ENCODE assay signal across 13 mouse cellular contexts in genomic region chr12:85531638-85532037, GRCm38 (mm10). TPM values are rescaled to one million over a fixed set of nuclear protein-coding genes. Genes with fewer than 3 reads are reported as not detected.
A peak's percentile ranks its signal among the peaks of the same experiment; 100 is the strongest.
DNase-seq lines count a peak whose midpoint lies in the region; ATAC-seq and TF ChIP-seq lines count a peak whose summit lies in the region.
"Had no signal": no experiment of that assay in that cellular context is flagged by ENCODE, and none has a peak within 500 bp of the region (broad histone marks: within the 10 kb centered on the region; RNA-seq: fewer than 3 reads in every experiment).

No protein-coding gene starts in this region.

- peak; percentile 46 for TF ChIP-seq RAD21 in MEL (IDR thresholded peaks at IDR 0.05; ENCODE audit: low read depth, low read length)

- H3K4me3 ChIP-seq in hindbrain, postnatal 0 days (ENCODE audit: low read length): no peak overlapping the region
- no peak overlapping the region for H3K4me3 ChIP-seq in hindbrain, embryonic 10.5 days
- H3K4me3 ChIP-seq in MEL (ENCODE audit: control insufficient read depth in 1 of 2, insufficient read depth in 1 of 2, low read depth in 2 of 2, low read length in 2 of 2): no peak overlapping the region
- H3K4me3 ChIP-seq: heart, embryonic 12.5 days had no signal

- H3K9me3 ChIP-seq in hindbrain, postnatal 0 days (ENCODE audit: low read length): no peaks in the 10 kb centered on the region
- H3K9me3 ChIP-seq in hindbrain, embryonic 10.5 days: no peaks in the 10 kb centered on the region
- no peaks in the 10 kb centered on the region for H3K9me3 ChIP-seq in MEL (replicated peaks; ENCODE audit: insufficient read depth, low read length)
- H3K9me3 ChIP-seq: G1E; heart, embryonic 12.5 days had no signal

- peak; percentile 33 for TF ChIP-seq CTCF in hindbrain, postnatal 0 days (IDR thresholded peaks at IDR 0.05; ENCODE audit: low read depth)
- peak; percentile 21 to 57 (median 55); a peak in 5 of 6 replicates for TF ChIP-seq CTCF in MEL (IDR thresholded peaks at IDR 0.05 in 2 of 3, conservative IDR thresholded peaks at IDR 0.05 in 1 of 3; ENCODE audit: control insufficient read depth in 1 of 3, insufficient read depth in 1 of 3, low read depth in 2 of 3, low read length in 3 of 3, poor library complexity in 1 of 3, severe bottlenecking in 1 of 3)

- TF ChIP-seq EP300 in MEL (IDR thresholded peaks at IDR 0.05; ENCODE audit: low read depth in 1 of 2, low read length in 2 of 2): no peak

- H3K79me2 ChIP-seq in MEL (ENCODE audit: control insufficient read depth, insufficient read depth, low read length, poor library complexity): no peaks in the 10 kb centered on the region

- no peak overlapping the region for H3K4me2 ChIP-seq in hindbrain, postnatal 0 days (ENCODE audit: low read depth, low read length)
- H3K4me2 ChIP-seq: heart, embryonic 12.5 days had no signal

- H3K27ac ChIP-seq in hindbrain, postnatal 0 days: no peak overlapping the region; the same call in 1 of the 2 replicates
- no peak overlapping the region for H3K27ac ChIP-seq in hindbrain, embryonic 10.5 days
- no peak overlapping the region for H3K27ac ChIP-seq in MEL (ENCODE audit: control insufficient read depth, low read depth, low read length)

- TF ChIP-seq POLR2A in MEL (IDR thresholded peaks at IDR 0.05; ENCODE audit: control insufficient read depth in 1 of 2, insufficient read depth in 1 of 2, low read depth in 1 of 2, low read length in 2 of 2, poor library complexity in 1 of 2): no peak

- peaks cover 9% of the 10 kb centered on the region for H3K4me1 ChIP-seq in hindbrain, postnatal 0 days (ENCODE audit: insufficient read depth, low read length)
- H3K4me1 ChIP-seq in hindbrain, embryonic 10.5 days (replicated peaks): no peaks in the 10 kb centered on the region
- peaks cover 0 to 18% of the 10 kb centered on the region in 2 experiments; a peak in 3 of 4 replicates for H3K4me1 ChIP-seq in MEL (ENCODE audit: control insufficient read depth in 1 of 2, insufficient read depth in 2 of 2, low read length in 2 of 2)

- no peaks in the 10 kb centered on the region for H3K27me3 ChIP-seq in hindbrain, postnatal 0 days (ENCODE audit: insufficient read depth, low read length)
- H3K27me3 ChIP-seq in hindbrain, embryonic 10.5 days (ENCODE audit: insufficient read depth, poor library complexity, severe bottlenecking): no peaks in the 10 kb centered on the region
- H3K27me3 ChIP-seq in MEL (ENCODE audit: control insufficient read depth in 1 of 2, insufficient read depth in 2 of 2, low read length in 2 of 2): no peaks in the 10 kb centered on the region
- H3K27me3 ChIP-seq: heart, embryonic 12.5 days had no signal

- DNase-seq in hindbrain, postnatal 0 days (ENCODE audit: low spot score): no peak
- DNase-seq in hindbrain, embryonic 10.5 days (ENCODE audit: low spot score): no peak
- DNase-seq in 416B (ENCODE audit: low read depth) (peak; percentile 42), MEL (ENCODE audit: low read depth, low spot score) (peak; percentile 55)
- DNase-seq in lung, postnatal 36 days: peak; percentile 58
- DNase-seq in T-cell, adult 2 months (ENCODE audit: low spot score): no peak
- DNase-seq in spleen, postnatal 36 days (ENCODE audit: low spot score in 2 of 2): no peak
- DNase-seq: adrenal gland, adult 2 months; cerebellum, adult 2 months; layer of hippocampus, adult 9-11 months had no signal

- no peaks in the 10 kb centered on the region for H3K36me3 ChIP-seq in hindbrain, postnatal 0 days (ENCODE audit: insufficient read depth, low read length)
- no peaks in the 10 kb centered on the region for H3K36me3 ChIP-seq in hindbrain, embryonic 10.5 days
- H3K36me3 ChIP-seq in MEL (ENCODE audit: control insufficient read depth in 1 of 2, insufficient read depth in 2 of 2, low read length in 2 of 2): peaks cover 0 to 8% of the 10 kb centered on the region in 2 experiments; a peak in 2 of 4 replicates
- H3K36me3 ChIP-seq: G1E; heart, embryonic 12.5 days had no signal

- H3K9ac ChIP-seq in hindbrain, postnatal 0 days (replicated peaks; ENCODE audit: low read length): no peak overlapping the region
- no peak overlapping the region for H3K9ac ChIP-seq in MEL (ENCODE audit: control insufficient read depth, low read depth, low read length, poor library complexity, severe bottlenecking)
- H3K9ac ChIP-seq: heart, embryonic 12.5 days had no signal

- no peak for ATAC-seq in hindbrain, postnatal 0 days
- ATAC-seq: midbrain, embryonic 16.5 days had no signal

- 92% methylated on average over 1 of the region's 1 CpGs for WGBS in hindbrain, postnatal 0 days
- WGBS in hindbrain, embryonic 10.5 days: 79% methylated on average over 1 of the region's 1 CpGs

TF ChIP-seq in MEL, 35 proteins besides CTCF, POLR2A, EP300 and RAD21:
- no peak for TF ChIP-seq CHD1 (IDR thresholded peaks at IDR 0.05; ENCODE audit: low read depth, low read length)
- no peak for TF ChIP-seq POLR2AphosphoS5 (IDR thresholded peaks at IDR 0.05; ENCODE audit: borderline replicate concordance, low read depth, low read length)
- peak; percentile 26; the same call in 1 of the 2 replicates for TF ChIP-seq ZC3H11A (IDR thresholded peaks at IDR 0.05; ENCODE audit: low read depth, low read length)
- no peak for TF ChIP-seq GATA1 (IDR thresholded peaks at IDR 0.05; ENCODE audit: low read depth, low read length)
- peak; percentile 54 for TF ChIP-seq SMC3 (IDR thresholded peaks at IDR 0.05; ENCODE audit: low read depth, low read length)
- TF ChIP-seq MEF2A (IDR thresholded peaks at IDR 0.05; ENCODE audit: extremely low read depth, insufficient replicate concordance, low read depth, low read length, poor library complexity, severe bottlenecking): no peak
- TF ChIP-seq CHD2 (IDR thresholded peaks at IDR 0.05; ENCODE audit: low read length): no peak
- no peak for TF ChIP-seq ETS1 (IDR thresholded peaks at IDR 0.05; ENCODE audit: low read depth, low read length)
- TF ChIP-seq MAZ (IDR thresholded peaks at IDR 0.05; ENCODE audit: low read depth, low read length): no peak
- no peak for TF ChIP-seq E2F4 (IDR thresholded peaks at IDR 0.05; ENCODE audit: borderline replicate concordance, low read depth, low read length)

RNA-seq across cellular contexts. Expression of gene Fos, which starts 57.9 kb away (rescaled TPM):
- total RNA-seq in hindbrain, postnatal 0 days (2014; rRNA removed): 20.7 and 23.4 TPM in 2 replicates
- 12.1 and 13.5 TPM in 2 replicates for polyA plus RNA-seq in hindbrain, postnatal 0 days (2015; fragmentation: Nextera tagmentation; extraction: Ambion mirVana)
- polyA plus RNA-seq in hindbrain, embryonic 10.5 days (2016; fragmentation: Nextera tagmentation; extraction: Ambion mirVana): 1.5 TPM in 2 replicates
- total RNA-seq in MEL (2012; rRNA removed): 0.56 and 1.4 TPM in 2 replicates
- polyA plus RNA-seq in MEL (2012; ENCODE audit: insufficient read depth in 1 of 2, insufficient read length in 2 of 2, low read depth in 1 of 2, low replicate concordance in 2 of 2, missing spikeins in 1 of 2): under 1 TPM in 1 of 2 experiments, not detected in 1; 0.81 TPM

Comparison
In these comparisons a context has a peak if more than half of its experiments do, and no peak if none do; other contexts are left out.
1. DNase-seq: peak in 416B (single experiment), MEL (single experiment) and lung, postnatal 36 days (single experiment); none in hindbrain, postnatal 0 days (single experiment), hindbrain, embryonic 10.5 days (single experiment), T-cell, adult 2 months (single experiment) and spleen, postnatal 36 days (0 of 2).